Mouse (Mus musculus) B cell, adult 2 months (primary cell): Measurements from ENCODE around the gene Gfap.

Experiments
- DNase-seq, 2 experiments: peaks; one replicate each; pipeline ENCODE4 v3.0.0; 2022

Gene Gfap

DNA sequence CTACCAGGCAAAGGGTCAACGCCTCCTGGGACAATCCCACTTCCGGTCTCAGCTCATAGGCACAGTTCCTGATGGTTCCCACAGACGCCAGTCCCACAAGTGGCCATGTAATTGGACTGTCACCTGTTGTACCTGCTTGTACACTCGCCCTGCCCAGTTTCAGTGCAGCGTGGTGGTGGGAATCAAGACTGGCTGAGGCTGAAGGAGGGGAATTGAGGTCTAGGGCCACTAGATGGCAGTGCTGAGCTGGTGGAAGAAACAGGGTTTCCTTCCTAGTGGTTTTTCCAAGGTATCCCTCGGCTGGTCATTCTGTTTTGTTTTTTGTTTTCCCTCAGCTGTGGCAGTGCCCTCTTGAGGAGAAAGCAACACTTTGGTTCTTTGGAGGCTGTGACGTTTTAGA, at the start of gene Gfap:
Gene Gfap (minus strand): TSS at position 150 of the 400 bp plus-strand sequence.
- DNase-seq, result peak; percentile 67

DNA sequence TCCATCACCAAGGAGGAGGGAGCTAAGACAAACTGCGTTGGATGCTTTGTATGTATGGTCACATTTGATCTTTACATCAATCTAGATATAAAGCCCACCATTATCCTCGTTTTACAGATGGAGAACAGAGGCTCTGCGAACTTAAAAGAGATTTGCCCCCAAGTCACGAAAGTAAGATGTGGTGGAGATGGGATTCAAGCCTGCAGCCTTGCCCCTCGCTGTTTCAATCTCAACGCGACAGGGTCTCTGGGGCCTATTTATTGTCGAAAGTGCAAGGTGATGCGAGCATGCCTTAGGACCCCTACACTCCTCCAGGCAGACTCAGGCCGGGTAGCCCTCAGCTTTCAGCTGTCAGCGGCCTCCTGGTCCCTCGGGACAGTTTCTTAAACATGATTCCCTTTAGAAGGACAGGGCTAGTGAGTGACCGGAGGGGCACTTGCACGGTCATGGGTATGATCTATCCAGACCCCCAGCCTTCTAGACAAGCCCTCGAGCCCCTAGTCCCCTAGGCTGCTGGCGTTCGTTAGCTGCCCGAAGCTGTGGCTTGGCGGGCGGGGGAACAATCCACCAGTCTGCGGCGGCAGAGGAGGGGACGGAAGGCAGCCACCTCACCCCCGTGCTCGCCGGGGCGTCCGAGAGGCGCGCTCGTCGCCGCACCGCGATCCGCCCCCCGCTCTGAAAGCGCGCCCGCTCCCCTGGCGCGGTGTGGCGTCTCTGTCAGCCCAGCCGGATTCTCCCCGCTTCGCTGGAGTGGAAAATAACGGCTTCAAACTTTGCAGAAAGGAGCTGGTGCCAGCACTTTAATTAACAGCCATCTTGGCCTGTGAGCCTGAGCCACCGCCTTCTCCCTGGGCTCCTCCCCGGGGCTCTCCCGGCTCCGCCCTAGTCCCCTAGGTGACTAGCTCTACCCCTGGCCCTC, 47.6 kb upstream of the Gfap start:
- DNase-seq, result peak; percentile 53

GRCm38 (mm10) chr11:102946992-102947343, 46.3 kb upstream of the Gfap start:
- DNase-seq, result no peak

DNA sequence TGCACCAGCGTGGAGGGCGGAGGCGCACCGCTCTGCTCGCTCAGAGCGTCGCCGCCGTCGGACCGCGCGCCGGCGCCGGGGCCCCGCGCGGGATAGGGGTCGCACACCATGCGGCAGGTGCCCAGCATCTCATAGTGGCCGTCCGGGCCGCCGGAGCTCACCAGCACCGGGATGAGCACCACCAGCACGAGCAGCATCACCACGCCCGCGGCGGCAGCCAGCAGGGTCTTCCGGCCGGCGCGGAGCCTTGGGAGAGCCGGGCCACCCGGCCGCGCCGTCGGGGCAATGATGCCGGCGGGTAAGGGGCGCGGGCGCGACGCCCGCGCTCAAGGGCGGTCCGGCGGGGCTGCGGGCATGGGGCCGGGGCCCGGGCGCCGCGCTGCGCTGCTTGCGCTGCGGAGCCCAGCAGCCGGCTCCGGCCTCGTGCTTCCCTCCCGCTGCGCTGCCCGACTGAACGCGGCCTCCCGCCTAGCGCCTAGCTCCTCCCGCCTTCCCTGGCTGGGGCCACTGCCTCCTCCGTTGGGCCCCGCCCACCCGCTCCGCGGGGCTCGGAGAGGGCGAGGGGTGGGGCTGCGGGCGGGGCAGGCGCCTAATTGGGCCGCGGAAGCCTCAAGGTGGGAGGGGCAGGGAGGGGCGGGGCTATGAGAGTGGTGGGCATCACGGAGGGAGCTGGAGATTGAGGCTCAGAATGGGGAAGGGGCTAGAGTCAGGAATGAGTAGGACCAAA, 45.7 kb upstream of the Gfap start, which contains the start of gene C1ql1:
Gene C1ql1 (minus strand): TSS at position 424 of the 727 bp plus-strand sequence.
- peak; percentile 80 to 82 for DNase-seq

DNA sequence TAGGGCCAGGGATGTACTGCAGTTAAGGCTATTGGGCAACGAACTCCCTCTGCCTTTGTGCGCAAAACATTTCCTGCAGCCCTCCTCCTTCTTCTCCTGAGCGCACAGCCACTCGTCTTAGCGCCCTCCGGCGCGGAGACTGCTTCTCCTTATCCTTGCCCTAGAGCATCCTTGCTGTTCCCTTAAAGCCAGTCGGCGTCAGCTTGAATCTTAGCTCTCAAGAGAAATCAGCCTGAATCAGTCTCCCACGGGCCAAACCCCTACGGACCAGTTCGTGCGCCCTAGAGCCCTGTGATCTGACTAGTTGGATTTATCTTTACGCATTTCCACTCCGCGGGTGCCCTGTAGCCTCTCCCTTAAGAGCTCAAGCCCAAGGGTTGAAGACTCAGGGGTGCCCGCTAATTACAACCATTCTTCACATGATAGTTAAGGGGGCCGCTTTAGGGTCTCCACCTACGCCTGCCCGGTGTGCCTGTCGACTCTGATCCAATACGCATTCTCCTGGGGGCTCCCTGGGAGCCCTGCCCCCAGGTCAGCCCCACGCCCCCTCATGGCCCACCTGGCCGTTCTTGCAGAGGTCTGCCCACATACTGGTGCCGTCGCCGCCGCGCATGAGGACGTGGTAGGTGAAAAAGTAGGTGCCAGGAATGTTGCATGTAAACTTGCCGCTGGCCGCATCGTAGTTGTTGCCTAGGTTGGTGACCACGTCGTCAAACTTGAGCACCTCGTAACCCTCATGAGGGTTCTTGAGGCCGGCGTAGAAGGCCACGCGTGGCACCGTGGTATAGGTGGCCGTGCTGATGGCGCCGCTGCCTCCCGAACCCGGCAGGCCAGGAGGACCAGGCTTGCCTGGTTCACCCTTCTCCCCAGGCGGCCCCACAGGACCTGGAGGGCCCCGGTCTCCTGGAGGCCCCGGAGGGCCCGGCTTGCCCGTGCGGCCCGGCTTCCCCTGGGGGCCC, 44.9 kb upstream of the Gfap start:
- peak; percentile 19 to 27 for DNase-seq

- DNase-seq, result no peak
Observed at GRCm38 (mm10) chr11:102941236-102941635, 40.5 kb upstream of the Gfap start.

GRCm38 (mm10) chr11:102939024-102939675, 38.4 kb upstream of the Gfap start:
- no peak for DNase-seq

GRCm38 (mm10) chr11:102937529-102938182, 36.9 kb upstream of the Gfap start:
- DNase-seq, result no peak

- DNase-seq, result no peak
Observed at GRCm38 (mm10) chr11:102936272-102936671, 35.6 kb upstream of the Gfap start.

DNA sequence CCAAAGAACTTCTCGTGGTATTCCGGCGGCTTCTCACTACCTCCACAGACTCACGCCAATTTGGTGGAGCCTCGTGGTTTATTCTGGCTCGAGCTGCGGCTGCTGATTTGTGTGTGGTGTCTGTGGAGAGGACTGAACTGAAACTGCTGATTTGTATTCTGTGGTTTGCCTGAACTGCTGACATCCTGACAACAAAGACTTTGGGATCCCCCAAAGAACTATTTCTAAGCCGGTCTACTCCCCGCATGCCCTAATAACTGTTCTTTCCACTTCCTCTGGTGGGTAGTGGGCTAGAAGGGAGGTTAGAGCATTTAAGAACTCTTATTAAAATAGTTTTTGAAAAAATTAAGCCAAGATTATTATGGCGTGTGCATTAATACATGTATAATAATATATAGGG, 30.0 kb upstream of the Gfap start:
- DNase-seq, result no peak

- peak in 1 of 2 experiments; percentile 69 for DNase-seq
Observed at GRCm38 (mm10) chr11:102925351-102925717, 24.6 kb upstream of the Gfap start.

DNA sequence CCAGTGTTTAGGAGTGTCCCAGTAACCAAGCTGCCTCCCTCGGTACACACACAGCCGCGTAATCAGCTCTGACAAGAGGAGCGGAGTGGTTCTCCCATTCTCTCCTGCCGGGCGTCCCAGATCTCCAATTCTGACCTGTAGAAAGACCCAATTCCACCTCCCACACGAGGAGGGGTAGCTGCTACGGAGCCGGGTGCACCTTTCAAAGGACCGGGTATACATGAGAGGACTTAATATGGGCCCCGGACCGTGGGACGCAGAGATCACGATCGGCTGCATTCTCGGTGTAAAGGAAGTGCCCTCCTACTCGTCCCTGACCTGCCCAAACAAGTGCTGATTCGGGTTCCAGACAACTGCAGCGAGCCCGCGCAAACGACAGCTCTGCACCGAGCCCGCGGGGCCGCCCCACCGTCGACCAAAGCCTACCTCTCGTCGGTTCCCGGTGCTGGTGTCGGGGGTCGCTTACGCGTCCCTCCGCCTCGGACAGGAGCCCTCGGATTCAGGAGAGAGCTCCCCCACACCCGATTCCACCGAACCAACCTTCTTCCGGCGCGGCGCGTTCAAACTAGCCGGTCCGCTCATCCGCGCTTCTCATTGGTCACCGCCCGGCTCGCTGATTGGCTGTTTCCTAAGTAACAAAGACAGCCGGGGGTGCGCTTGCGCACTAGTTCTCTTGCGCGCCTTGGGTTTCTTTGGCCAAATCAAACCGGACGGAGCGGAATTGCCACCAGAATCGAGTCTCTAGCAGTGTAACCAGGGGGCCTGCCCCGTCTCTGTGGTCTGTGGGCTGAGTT, 24.0 kb upstream of the Gfap start, which contains the start of gene Kif18b:
Gene Kif18b (minus strand): TSS at position 568 of the 794 bp plus-strand sequence.
- DNase-seq, result peak; percentile 89 to 90

GRCm38 (mm10) chr11:102921491-102921890, 20.8 kb upstream of the Gfap start:
- no peak for DNase-seq

GRCm38 (mm10) chr11:102918077-102918476, 17.4 kb upstream of the Gfap start:
- DNase-seq, result no peak

DNA sequence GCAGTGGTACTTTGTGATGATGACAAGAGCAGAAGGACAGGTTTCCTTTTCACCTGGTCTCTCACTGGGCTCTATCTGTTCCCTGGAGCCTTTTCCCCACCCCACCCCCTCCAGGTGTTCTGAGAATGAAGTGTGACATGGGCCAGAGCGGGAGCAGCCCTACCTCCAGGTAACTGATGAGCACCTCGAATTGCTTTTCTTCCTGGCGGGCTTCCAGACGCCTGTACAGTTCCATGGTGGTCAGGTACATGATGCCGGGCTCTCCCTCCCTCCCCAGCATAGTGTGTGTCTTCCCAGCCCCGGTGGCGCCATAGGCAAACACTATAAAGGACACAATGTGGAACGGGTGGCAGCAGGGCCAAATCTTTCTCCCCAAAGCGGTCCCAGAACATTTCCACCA, 14.7 kb upstream of the Gfap start:
- no peak for DNase-seq

- DNase-seq, result no peak
Observed at GRCm38 (mm10) chr11:102911376-102911775, 10.7 kb upstream of the Gfap start.

DNA sequence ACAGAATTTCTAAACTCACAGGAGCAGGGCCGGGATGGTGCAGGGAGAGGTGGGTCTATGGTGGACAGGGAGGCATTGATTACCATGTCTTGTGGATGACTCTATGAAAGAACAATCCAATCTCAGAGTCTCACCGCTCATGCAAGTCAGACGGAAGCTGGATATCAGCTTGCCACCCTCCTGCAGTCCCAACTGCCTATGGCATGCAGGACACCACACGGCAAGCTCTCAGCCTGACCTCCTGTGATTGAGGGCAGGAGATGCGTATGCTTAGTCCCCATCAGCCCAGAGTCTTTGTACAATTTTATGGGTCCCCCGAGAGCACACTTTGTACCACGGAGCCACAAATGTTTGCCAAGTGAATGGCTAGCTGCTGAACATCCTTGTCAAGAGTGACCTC, 2.9 kb upstream of the Gfap start:
- DNase-seq, result no peak

GRCm38 (mm10) chr11:102902107-102902506, 1.4 kb upstream of the Gfap start:
- DNase-seq, result no peak

DNA sequence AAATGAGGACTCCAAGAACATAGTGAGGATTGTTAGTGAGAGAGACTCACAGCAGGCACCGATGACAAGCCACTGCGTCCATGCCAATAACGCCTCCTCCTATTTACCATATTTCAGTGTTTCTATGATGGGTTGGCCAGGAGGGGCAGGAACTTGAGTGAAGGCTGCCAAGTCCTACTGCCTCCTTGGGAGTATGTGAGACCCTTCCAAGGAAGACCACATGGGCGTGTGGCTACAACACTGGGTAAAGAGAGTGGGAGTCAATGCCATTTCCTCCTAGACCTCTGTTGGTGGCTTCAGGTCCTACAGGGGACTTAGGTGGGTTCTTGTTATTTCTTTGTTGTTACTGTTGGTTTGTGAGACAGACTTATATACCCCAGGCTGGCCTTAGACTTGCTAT, 487 bp upstream of the Gfap start:
- DNase-seq, result no peak

GRCm38 (mm10) chr11:102898408-102898807, 2.3 kb downstream of the Gfap start:
- DNase-seq, result no peak

- DNase-seq, result no peak
Observed at GRCm38 (mm10) chr11:102896641-102897040, 4.1 kb downstream of the Gfap start.
